Mouse (Mus musculus) forebrain, embryonic 14.5 days (tissue): ENCODE data around the gene Fam71e1. TPM values are rescaled to one million over a fixed set of nuclear protein-coding genes. Genes with fewer than 3 reads are reported as not detected.
A peak's percentile ranks its signal among the peaks of the same experiment; 100 is the strongest.

ENCODE experiments used
- ATAC-seq: fragments of 200-750 bp; cut with Nextera tagmentation; 2 replicates; pipeline ENCODE4 v1.8.0; 2017; ENCODE audit warnings: mild to moderate bottlenecking, moderate library complexity
- DNase-seq: peaks from one replicate; pipeline ENCODE4 v3.0.0-alpha.2; 2015; ENCODE audit warnings: low spot score
- H3K27ac ChIP-seq: fragments of 300-500 bp; sonication (generic); 2 replicates; pipeline ENCODE4 v1.5.1; 2014; ENCODE audit warnings: low read depth, mild to moderate bottlenecking, control low read depth, low read length, moderate library complexity
- H3K27me3 ChIP-seq: fragments of 300-500 bp; sonication (generic); replicated peaks from 2 replicates; pipeline ENCODE4 v1.6.1; 2014; ENCODE audit warnings: low read length, control low read depth, mixed read lengths; ENCODE audit not compliant: control insufficient read depth, insufficient read depth
- H3K36me3 ChIP-seq: fragments of 300-500 bp; sonication (generic); 2 replicates; pipeline ENCODE4 v1.6.1; 2014; ENCODE audit warnings: low read length, control low read depth; ENCODE audit not compliant: control insufficient read depth, insufficient read depth
- H3K4me1 ChIP-seq: fragments of 300-500 bp; sonication (generic); 2 replicates; pipeline ENCODE4 v1.6.1; 2014; ENCODE audit warnings: antibody characterized with exemption, low read length, control low read depth; ENCODE audit not compliant: control insufficient read depth, insufficient read depth
- H3K4me2 ChIP-seq: fragments of 300-500 bp; sonication (generic); 2 replicates; pipeline ENCODE4 v1.6.1; 2014; ENCODE audit warnings: mild to moderate bottlenecking, control low read depth, low read length
- H3K4me3 ChIP-seq: fragments of 300-500 bp; sonication (generic); 2 replicates; pipeline ENCODE4 v1.5.1; 2014; ENCODE audit warnings: low read depth, low read length, control low read depth
- H3K9ac ChIP-seq: fragments of 300-500 bp; sonication (generic); 2 replicates; pipeline ENCODE4 v1.6.1; 2014; ENCODE audit warnings: mild to moderate bottlenecking, low read length, control low read depth, moderate library complexity
- H3K9me3 ChIP-seq: fragments of 300-500 bp; sonication (generic); replicated peaks from 2 replicates; pipeline ENCODE4 v1.6.1; 2016; ENCODE audit warnings: low read length, control low read depth, mixed read lengths; ENCODE audit not compliant: control insufficient read depth
- WGBS: fragments of 180-500 bp; shearing (Covaris S2); extraction: QIAGEN DNeasy Blood & Tissue Kit; methylation state at CpG from one replicate; pipeline ENCODE4 v1.1.7; 2014; 5-methylcytosine and 5-hydroxymethylcytosine counted together
- polyA plus RNA-seq: library from polyadenylated mRNA; unstranded; fragments of >200 nt; fragmentation: Nextera tagmentation; extraction: Ambion mirVana; gene quantifications from 2 replicates; pipeline ENCODE4 v1.2.1, GENCODE M21; 2014

Fam71e1 gene
- polyA plus RNA-seq, 1 experiment from 2014 or later = 24.0 TPM

- WGBS = 74% methylated on average over 3 of the region's 3 CpGs
- no peaks in the 10 kb centered on the region; the same call in 1 of the 2 replicates for H3K27me3 ChIP-seq
- no peak overlapping the region for H3K9ac ChIP-seq
- ATAC-seq (no peak), DNase-seq (no peak)
- H3K36me3 ChIP-seq = peaks cover 3% of the 10 kb centered on the region; the same call in 1 of the 2 replicates
- H3K4me3 ChIP-seq = no peak overlapping the region
- no peaks in the 10 kb centered on the region for H3K9me3 ChIP-seq
- H3K4me1 ChIP-seq = no peaks in the 10 kb centered on the region
- no peak overlapping the region for H3K27ac ChIP-seq
- H3K4me2 ChIP-seq = no peak overlapping the region
Observed at GRCm38 (mm10) chr7:44482836-44483435, 13.4 kb upstream of the Fam71e1 start.

- H3K4me3 ChIP-seq = no peak overlapping the region
- no peak overlapping the region for H3K4me2 ChIP-seq
- ATAC-seq (no peak), DNase-seq (no peak)
- no peak overlapping the region for H3K9ac ChIP-seq
- H3K9me3 ChIP-seq = no peaks in the 10 kb centered on the region
- WGBS = 88% methylated on average over 1 of the region's 1 CpGs
- peaks cover 13% of the 10 kb centered on the region for H3K36me3 ChIP-seq
- no peak overlapping the region for H3K27ac ChIP-seq
- H3K27me3 ChIP-seq = no peaks in the 10 kb centered on the region; the same call in 1 of the 2 replicates
- no peaks in the 10 kb centered on the region for H3K4me1 ChIP-seq
Observed at GRCm38 (mm10) chr7:44484109-44484508, 12.3 kb upstream of the Fam71e1 start.

GRCm38 (mm10) chr7:44484841-44485571, 11.4 kb upstream of the Fam71e1 start:
- H3K27ac ChIP-seq = no peak overlapping the region
- peaks cover 22% of the 10 kb centered on the region for H3K36me3 ChIP-seq
- ATAC-seq (peak; percentile 83), DNase-seq (peak; percentile 90)
- H3K27me3 ChIP-seq = no peaks in the 10 kb centered on the region; the same call in 1 of the 2 replicates
- no peak overlapping the region for H3K9ac ChIP-seq
- no peak overlapping the region for H3K4me2 ChIP-seq
- no peak overlapping the region for H3K4me3 ChIP-seq
- WGBS = 34% methylated on average over 5 of the region's 5 CpGs
- no peaks in the 10 kb centered on the region for H3K4me1 ChIP-seq
- no peaks in the 10 kb centered on the region for H3K9me3 ChIP-seq

DNA sequence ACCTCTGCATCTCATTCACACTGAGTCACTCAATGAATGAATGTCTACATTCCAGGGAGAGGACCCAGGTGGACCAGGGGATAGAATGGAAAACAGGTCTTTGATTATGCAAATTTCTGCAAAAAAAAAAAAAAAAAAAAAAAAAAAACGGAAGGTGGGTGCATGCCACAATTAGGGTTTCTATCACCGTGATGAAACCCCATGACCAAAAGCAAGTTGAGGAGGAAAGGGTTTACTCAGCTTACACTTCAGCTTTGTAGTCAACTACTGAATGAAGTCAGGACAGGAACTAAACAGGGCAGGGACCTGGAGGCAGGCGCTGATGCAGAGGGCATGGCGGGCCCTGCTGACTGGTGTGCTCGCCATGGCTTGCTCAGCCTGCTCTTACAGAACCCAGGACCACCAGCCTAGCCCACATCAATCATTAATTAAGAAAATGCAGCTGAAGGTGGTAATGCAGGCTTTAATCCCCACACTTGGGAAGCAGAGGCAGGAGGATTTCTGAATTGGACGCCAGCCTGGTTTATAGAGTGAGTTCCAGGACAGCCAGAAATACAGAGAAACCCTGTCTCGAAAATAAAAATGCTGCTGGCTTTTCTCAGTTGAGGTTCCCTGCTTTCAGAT, 10.7 kb upstream of the Fam71e1 start:
- WGBS = 69% methylated on average over 7 of the region's 7 CpGs
- no peak overlapping the region for H3K9ac ChIP-seq

GRCm38 (mm10) chr7:44486927-44487575, 9.3 kb upstream of the Fam71e1 start:
- 60% methylated on average over 13 of the region's 13 CpGs for WGBS
- no peak for DNase-seq
- no peak overlapping the region for H3K4me3 ChIP-seq
- no peak for ATAC-seq
- H3K9me3 ChIP-seq = no peaks in the 10 kb centered on the region
- H3K4me1 ChIP-seq = no peaks in the 10 kb centered on the region
- no peaks in the 10 kb centered on the region for H3K27me3 ChIP-seq
- H3K27ac ChIP-seq = 0 out of 2 replicates have a peak overlapping the region, but pooled peaks have one; percentile 27
- H3K4me2 ChIP-seq = no peak overlapping the region
- H3K9ac ChIP-seq = no peak overlapping the region
- H3K36me3 ChIP-seq = peaks cover 43% of the 10 kb centered on the region

More for the DNA sequence above, 10.7 kb upstream of the Fam71e1 start:
- no peaks in the 10 kb centered on the region for H3K9me3 ChIP-seq
- ATAC-seq (no peak), DNase-seq (no peak)
- H3K4me2 ChIP-seq = no peak overlapping the region
- H3K36me3 ChIP-seq = peaks cover 29% of the 10 kb centered on the region
- no peak overlapping the region for H3K4me3 ChIP-seq
- no peaks in the 10 kb centered on the region for H3K4me1 ChIP-seq
- H3K27me3 ChIP-seq = no peaks in the 10 kb centered on the region; the same call in 1 of the 2 replicates
- no peak overlapping the region for H3K27ac ChIP-seq

DNA sequence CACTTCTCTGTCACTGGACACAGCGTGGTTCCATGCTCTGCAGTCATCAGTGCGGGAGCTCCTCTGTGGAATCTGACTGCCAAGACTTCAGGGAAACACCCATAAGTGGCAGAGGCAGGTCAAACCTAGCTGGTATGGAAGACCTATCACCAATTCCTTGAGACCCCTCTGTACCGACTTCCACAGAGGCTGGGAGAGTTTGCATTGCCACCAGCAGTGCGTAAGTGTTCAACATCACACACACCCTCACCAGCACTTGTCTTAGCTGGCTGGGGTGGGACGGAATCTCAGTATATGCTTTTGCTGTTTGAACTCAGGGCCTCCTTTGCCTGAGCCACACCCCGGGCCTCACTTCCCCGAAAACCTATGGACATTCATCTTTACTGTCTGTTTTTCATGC, 8.4 kb upstream of the Fam71e1 start:
- Histone ChIP-seq H3K4me1 (no peaks in the 10 kb centered on the region), H3K9ac (no peak overlapping the region), H3K36me3 (peaks cover 51% of the 10 kb centered on the region), H3K4me3 (no peak overlapping the region), H3K27me3 (no peaks in the 10 kb centered on the region), H3K9me3 (no peaks in the 10 kb centered on the region), H3K27ac (no peak overlapping the region), H3K4me2 (no peak overlapping the region)
- DNase-seq (no peak), ATAC-seq (no peak)
- 88% methylated on average over 7 of the region's 7 CpGs for WGBS

DNA sequence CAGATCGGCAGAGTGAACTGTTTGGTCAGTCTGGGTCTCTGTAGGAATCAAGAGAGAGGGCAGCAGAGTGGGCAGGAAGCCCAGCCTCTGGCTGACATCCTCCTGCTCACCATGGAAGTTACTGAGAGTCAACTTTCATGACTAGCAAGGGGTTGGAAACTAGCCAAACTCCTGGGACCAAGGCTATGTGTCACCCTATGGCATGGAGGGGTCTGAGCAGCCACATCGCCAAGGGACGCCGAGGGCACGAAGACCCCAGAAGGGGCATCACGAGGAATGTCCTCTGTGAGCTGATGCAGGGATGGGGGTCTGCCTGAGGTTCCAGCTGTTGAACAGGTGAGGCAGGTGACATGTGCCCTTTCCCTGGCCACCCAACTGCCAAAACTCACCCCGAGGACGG, 7.8 kb upstream of the Fam71e1 start:
- WGBS = 92% methylated on average over 8 of the region's 8 CpGs
- no peak overlapping the region for H3K9ac ChIP-seq
- no peak overlapping the region for H3K27ac ChIP-seq
- H3K4me2 ChIP-seq = no peak overlapping the region
- no peaks in the 10 kb centered on the region for H3K27me3 ChIP-seq
- peaks cover 56% of the 10 kb centered on the region for H3K36me3 ChIP-seq
- H3K4me1 ChIP-seq = no peaks in the 10 kb centered on the region
- DNase-seq (no peak), ATAC-seq (no peak)
- no peaks in the 10 kb centered on the region for H3K9me3 ChIP-seq
- H3K4me3 ChIP-seq = no peak overlapping the region

DNA sequence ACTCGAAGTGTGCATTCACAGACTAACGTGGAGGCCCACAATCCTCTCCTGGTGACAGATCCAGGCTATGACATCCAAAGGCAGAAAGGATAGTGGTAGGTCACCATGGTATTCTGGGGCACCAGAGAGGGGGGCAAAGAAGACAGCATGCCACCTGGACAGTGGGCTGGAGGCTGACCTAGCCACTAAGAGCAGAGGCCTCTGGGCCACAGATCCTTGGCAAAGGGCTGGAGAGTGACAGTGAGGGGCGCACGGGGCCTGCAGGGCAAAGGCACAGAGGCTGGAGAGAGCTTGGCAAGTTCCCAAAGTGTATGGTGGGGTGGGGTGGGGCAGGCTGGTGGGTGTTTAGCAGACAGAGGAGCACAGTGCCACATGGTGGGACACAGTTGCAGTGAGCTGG, 6.1 kb upstream of the Fam71e1 start:
- no peaks in the 10 kb centered on the region for H3K9me3 ChIP-seq
- H3K4me2 ChIP-seq = no peak overlapping the region
- peaks cover 67% of the 10 kb centered on the region for H3K36me3 ChIP-seq
- H3K9ac ChIP-seq = no peak overlapping the region
- H3K4me3 ChIP-seq = no peak overlapping the region
- H3K27me3 ChIP-seq = no peaks in the 10 kb centered on the region
- no peak overlapping the region for H3K27ac ChIP-seq
- H3K4me1 ChIP-seq = peaks cover 10% of the 10 kb centered on the region
- ATAC-seq (no peak), DNase-seq (no peak)
- 82% methylated on average over 4 of the region's 4 CpGs for WGBS
